Mouse (Mus musculus) forebrain, embryonic 12.5 days (tissue): ENCODE results near the gene Rarres2. TPM values are rescaled to one million over a fixed set of nuclear protein-coding genes. Genes with fewer than 3 reads are reported as not detected.
"Not testable (repeated sequence)": the region's sequence is repeated elsewhere in the genome, so short reads cannot be mapped to it uniquely, and the experiment has no call there.

ENCODE experiments used
- ATAC-seq: fragments of 200-750 bp; cut with Nextera tagmentation; 2 replicates; pipeline ENCODE4 v1.8.0; 2017; ENCODE audit warnings: moderate TSS enrichment; ENCODE audit not compliant: low FRiP score
- H3K27ac ChIP-seq: fragments of 300-500 bp; sonication (generic); 2 replicates; pipeline ENCODE4 v1.5.1; 2016; ENCODE audit warnings: mild to moderate bottlenecking
- H3K27me3 ChIP-seq: fragments of 300-500 bp; sonication (generic); 2 replicates; pipeline ENCODE4 v1.6.1; 2016; ENCODE audit warnings: mild to moderate bottlenecking
- H3K36me3 ChIP-seq: fragments of 300-500 bp; sonication (generic); replicated peaks from 2 replicates; pipeline ENCODE4 v1.6.1; 2016; ENCODE audit warnings: mild to moderate bottlenecking
- H3K4me1 ChIP-seq: fragments of 300-500 bp; sonication (generic); 2 replicates; pipeline ENCODE4 v1.6.1; 2016
- H3K4me2 ChIP-seq: fragments of 300-500 bp; sonication (generic); 2 replicates; pipeline ENCODE4 v1.6.1; 2016; ENCODE audit warnings: mild to moderate bottlenecking, moderate library complexity
- H3K4me3 ChIP-seq: fragments of 300-500 bp; sonication (generic); replicated peaks from 2 replicates; pipeline ENCODE4 v1.5.1; 2016; ENCODE audit warnings: mild to moderate bottlenecking
- H3K9ac ChIP-seq: fragments of 300-500 bp; sonication (generic); 2 replicates; pipeline ENCODE4 v1.6.1; 2016; ENCODE audit warnings: mild to moderate bottlenecking
- H3K9me3 ChIP-seq: fragments of 300-500 bp; sonication (generic); 2 replicates; pipeline ENCODE4 v1.6.1; 2016
- WGBS: fragments of 180-500 bp; shearing (Covaris S2); methylation state at CpG from one replicate; pipeline ENCODE4 v1.1.7; 2016; 5-methylcytosine and 5-hydroxymethylcytosine counted together
- polyA plus RNA-seq: library from polyadenylated mRNA; unstranded; fragments of >200 nt; fragmentation: Nextera tagmentation; extraction: Ambion mirVana; gene quantifications from 2 replicates; pipeline ENCODE4 v1.2.1, GENCODE M21; 2016

Gene Rarres2
- polyA plus RNA-seq, 1 experiment from 2014 or later, result 0.74 TPM

GRCm38 (mm10) chr6:48533475-48533874 is 39.1 kb downstream of the Rarres2 start:
- H3K36me3 ChIP-seq, result no peaks in the 10 kb centered on the region; the same call in 1 of the 2 replicates
- ATAC-seq, result no peak
- no peaks in the 10 kb centered on the region for H3K9me3 ChIP-seq
- no peak overlapping the region for H3K4me3 ChIP-seq
- no peak overlapping the region for H3K4me2 ChIP-seq
- no peak overlapping the region for H3K9ac ChIP-seq
- H3K4me1 ChIP-seq, result peaks cover 14% of the 10 kb centered on the region
- H3K27ac ChIP-seq, result no peak overlapping the region
- H3K27me3 ChIP-seq, result no peaks in the 10 kb centered on the region
- 81% methylated on average over 2 of the region's 2 CpGs for WGBS

- Histone ChIP-seq H3K9ac (no peak overlapping the region), H3K4me1 (no peaks in the 10 kb centered on the region), H3K27ac (no peak overlapping the region), H3K4me2 (no peak overlapping the region), H3K4me3 (no peak overlapping the region), H3K9me3 (no peaks in the 10 kb centered on the region), H3K27me3 (no peaks in the 10 kb centered on the region), H3K36me3 (no peaks in the 10 kb centered on the region; the same call in 1 of the 2 replicates)
- ATAC-seq, result no peak
- WGBS, result 91% methylated on average over 2 of the region's 2 CpGs
Observed at GRCm38 (mm10) chr6:48530862-48531261, 41.7 kb downstream of the Rarres2 start.

- no peaks in the 10 kb centered on the region for H3K27me3 ChIP-seq
- no peak for ATAC-seq
- H3K4me2 ChIP-seq, result no peak overlapping the region
- no peaks in the 10 kb centered on the region; the same call in 1 of the 2 replicates for H3K36me3 ChIP-seq
- H3K27ac ChIP-seq, result no peak overlapping the region
- no peaks in the 10 kb centered on the region for H3K9me3 ChIP-seq
- 92% methylated on average over 16 of the region's 16 CpGs for WGBS
- no peak overlapping the region for H3K4me3 ChIP-seq
- H3K4me1 ChIP-seq, result no peaks in the 10 kb centered on the region
- H3K9ac ChIP-seq, result no peak overlapping the region
Observed at GRCm38 (mm10) chr6:48529871-48530440, 42.6 kb downstream of the Rarres2 start.

GRCm38 (mm10) chr6:48529261-48529660 is 43.3 kb downstream of the Rarres2 start:
- no peak overlapping the region for H3K27ac ChIP-seq
- H3K4me1 ChIP-seq, result no peaks in the 10 kb centered on the region
- H3K36me3 ChIP-seq, result no peaks in the 10 kb centered on the region; the same call in 1 of the 2 replicates
- no peaks in the 10 kb centered on the region for H3K27me3 ChIP-seq
- 73% methylated on average over 14 of the region's 14 CpGs for WGBS
- H3K9ac ChIP-seq, result no peak overlapping the region
- no peak overlapping the region for H3K4me2 ChIP-seq
- H3K4me3 ChIP-seq, result no peak overlapping the region
- ATAC-seq, result no peak
- no peaks in the 10 kb centered on the region for H3K9me3 ChIP-seq

GRCm38 (mm10) chr6:48527901-48528300 is 44.7 kb downstream of the Rarres2 start:
- 82% methylated on average over 9 of the region's 9 CpGs for WGBS
- H3K27me3 ChIP-seq, result no peaks in the 10 kb centered on the region
- ATAC-seq, result no peak

GRCm38 (mm10) chr6:48524882-48525281 is 47.7 kb downstream of the Rarres2 start:
- H3K4me1 ChIP-seq, H3K9ac ChIP-seq, H3K4me2 ChIP-seq, H3K9me3 ChIP-seq, H3K27me3 ChIP-seq, ATAC-seq, H3K4me3 ChIP-seq, H3K36me3 ChIP-seq, H3K27ac ChIP-seq: not testable (repeated sequence)
- over 99% methylated on average over 16 of the region's 16 CpGs for whole genome bisulfite sequencing

More at GRCm38 (mm10) chr6:48527901-48528300, 44.7 kb downstream of the Rarres2 start:
- H3K36me3 ChIP-seq, result no peaks in the 10 kb centered on the region; the same call in 1 of the 2 replicates
- no peaks in the 10 kb centered on the region for H3K4me1 ChIP-seq
- no peaks in the 10 kb centered on the region for H3K9me3 ChIP-seq
- H3K27ac ChIP-seq, result no peak overlapping the region
- no peak overlapping the region for H3K4me2 ChIP-seq
- H3K9ac ChIP-seq, result no peak overlapping the region
- H3K4me3 ChIP-seq, result no peak overlapping the region

Other genes with a start within 250 kb of the Rarres2 start
- 27.2 and 28.1 TPM in 2 replicates for gene Krba1, start 177.2 kb downstream of the Rarres2 start, polyA plus RNA-seq
- gene Zfp467, start 127.0 kb downstream of the Rarres2 start, polyA plus RNA-seq, result 22.1 and 22.7 TPM in 2 replicates
- 0.40 and 0.53 TPM in 2 replicates for gene Sspo, start 124.6 kb downstream of the Rarres2 start, polyA plus RNA-seq
- 78.6 and 88.3 TPM in 2 replicates for gene Atp6v0e2, start 35.2 kb downstream of the Rarres2 start, polyA plus RNA-seq
- 16.7 and 21.3 TPM in 2 replicates for gene Lrrc61, start 18.0 kb downstream of the Rarres2 start, polyA plus RNA-seq
- gene Gm45021, start 16.8 kb upstream of the Rarres2 start, polyA plus RNA-seq, result not detected in 2 replicates
- gene Repin1, start 21.1 kb upstream of the Rarres2 start, polyA plus RNA-seq, result 46.7 and 50.0 TPM in 2 replicates
- not detected in 2 replicates for gene Gm44965, start 21.2 kb upstream of the Rarres2 start, polyA plus RNA-seq
- gene Zfp775, start 29.3 kb upstream of the Rarres2 start, polyA plus RNA-seq, result 13.4 and 14.9 TPM in 2 replicates
- 1.2 and 1.6 TPM in 2 replicates for gene AI854703, start 54.0 kb upstream of the Rarres2 start, polyA plus RNA-seq
- gene Gimap8, start 74.4 kb upstream of the Rarres2 start, polyA plus RNA-seq, result 0.36 TPM in 2 replicates
- 2.0 and 2.6 TPM in 2 replicates for gene Gimap9, start 103.3 kb upstream of the Rarres2 start, polyA plus RNA-seq
- gene Gimap4, start 111.8 kb upstream of the Rarres2 start, polyA plus RNA-seq, result 2.8 and 3.4 TPM in 2 replicates
- gene Gimap6, start 135.4 kb upstream of the Rarres2 start, polyA plus RNA-seq, result 5.7 and 6.5 TPM in 2 replicates
- not detected in 2 replicates for gene Gm28053, start 145.8 kb upstream of the Rarres2 start, polyA plus RNA-seq
- not detected in 2 replicates for gene Gimap7, start 145.8 kb upstream of the Rarres2 start, polyA plus RNA-seq
- gene Gimap1, start 166.3 kb upstream of the Rarres2 start, polyA plus RNA-seq, result 3.0 and 3.3 TPM in 2 replicates
- gene Gimap5, start 173.4 kb upstream of the Rarres2 start, polyA plus RNA-seq, result 0.50 and 1.0 TPM in 2 replicates
- not detected in 2 replicates for gene Gimap3, start 198.1 kb upstream of the Rarres2 start, polyA plus RNA-seq